Mouse (Mus musculus) layer of hippocampus, postnatal 14 days (tissue): Measurements from ENCODE around the gene Krt78. TPM values are rescaled to one million over a fixed set of nuclear protein-coding genes. Genes with fewer than 3 reads are reported as not detected.

Experiments used
- DNase-seq, 2 experiments: peaks; one replicate each; pipeline ENCODE4 v3.0.0; 2021 to 2022; ENCODE audit warnings: low spot score in 2 of 2, mixed read lengths in 1 of 2
- total RNA-seq, 2 experiments: library from RNA; stranded (reverse); gene quantifications; 2 replicates each; pipeline ENCODE4 v1.2.3; 2021

The Krt78 gene
- total RNA-seq, 2 experiments from 2014 or later: not detected

DNA sequence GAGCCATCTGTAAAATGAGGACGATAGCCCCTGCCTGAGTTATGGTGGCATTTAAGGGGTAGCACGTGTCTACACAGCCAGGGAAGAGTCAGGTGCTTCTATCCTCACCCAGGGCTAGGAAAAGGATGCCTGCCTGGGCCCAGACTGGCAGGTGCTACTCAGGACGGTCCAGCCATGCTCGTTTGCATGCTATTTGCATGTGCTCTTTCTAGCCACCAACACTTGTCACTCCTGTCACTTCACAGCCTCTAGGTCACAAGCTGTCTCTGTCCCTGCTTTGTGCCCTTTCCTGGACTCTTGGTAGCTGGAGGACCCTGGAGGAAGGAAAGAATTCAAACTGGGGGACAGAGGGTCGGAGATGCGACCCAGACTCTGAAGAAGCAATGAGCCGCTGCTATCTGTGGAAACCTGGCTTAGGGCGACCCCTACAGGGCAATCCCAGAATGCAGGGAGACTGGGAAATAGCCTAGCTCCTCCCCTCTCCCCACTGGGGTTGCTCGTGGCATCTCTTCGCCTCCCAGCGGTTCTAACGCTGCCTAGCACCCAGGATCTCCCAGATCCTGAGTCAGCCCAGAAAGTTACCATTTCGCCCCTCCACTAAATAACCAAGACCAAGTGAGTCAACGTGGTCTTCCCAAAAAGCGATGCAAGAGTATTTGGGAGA lies 19.5 kb upstream of the Krt78 start:
- DNase-seq: peak; percentile 98

DNA sequence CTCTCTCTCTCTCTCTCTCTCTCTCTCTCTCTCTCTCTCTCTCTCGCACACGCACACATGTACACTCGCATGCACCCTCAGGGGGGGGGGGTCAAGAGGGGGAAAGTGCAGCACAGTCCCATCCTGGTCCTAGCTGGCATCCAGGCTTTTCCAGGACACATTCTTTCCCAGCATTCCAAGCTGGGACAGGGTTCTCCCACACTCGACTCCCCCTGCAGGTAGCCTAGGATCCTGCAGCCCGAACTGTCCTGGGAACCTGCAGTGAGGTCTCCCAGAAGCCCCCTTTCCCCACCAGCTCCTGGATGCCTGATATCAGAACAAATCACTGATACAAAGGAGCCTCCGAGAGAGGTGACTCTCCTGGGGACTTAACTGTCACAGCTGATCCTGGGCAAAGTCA lies 16.4 kb upstream of the Krt78 start:
- DNase-seq: no peak

- DNase-seq: no peak
Measured at GRCm38 (mm10) chr15:101966808-101967207, 12.7 kb upstream of the Krt78 start.

DNA sequence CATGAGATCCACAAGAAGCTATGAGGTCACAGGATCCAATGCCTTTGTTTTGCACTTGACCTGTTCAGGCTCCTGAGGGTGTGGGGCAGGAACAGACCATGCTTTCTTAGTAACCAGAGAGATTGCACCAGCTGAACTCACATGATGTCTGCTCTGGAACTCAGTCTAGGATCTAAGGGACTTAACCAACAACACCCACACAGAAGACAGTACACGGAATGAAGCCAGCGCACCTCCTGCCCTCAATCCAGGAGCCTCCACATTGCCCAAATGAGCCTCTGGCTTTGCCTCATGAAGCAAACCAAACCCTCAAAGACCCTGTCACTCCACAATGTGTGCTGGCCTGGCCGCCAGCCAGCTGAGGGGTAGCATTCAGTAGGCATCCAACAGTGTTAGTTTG lies 4.8 kb upstream of the Krt78 start:
- no peak for DNase-seq

- DNase-seq: no peak
Measured at GRCm38 (mm10) chr15:101952733-101953474, 1.2 kb downstream of the Krt78 start.

- DNase-seq: no peak
Measured at GRCm38 (mm10) chr15:101945430-101945829, 8.7 kb downstream of the Krt78 start.

DNA sequence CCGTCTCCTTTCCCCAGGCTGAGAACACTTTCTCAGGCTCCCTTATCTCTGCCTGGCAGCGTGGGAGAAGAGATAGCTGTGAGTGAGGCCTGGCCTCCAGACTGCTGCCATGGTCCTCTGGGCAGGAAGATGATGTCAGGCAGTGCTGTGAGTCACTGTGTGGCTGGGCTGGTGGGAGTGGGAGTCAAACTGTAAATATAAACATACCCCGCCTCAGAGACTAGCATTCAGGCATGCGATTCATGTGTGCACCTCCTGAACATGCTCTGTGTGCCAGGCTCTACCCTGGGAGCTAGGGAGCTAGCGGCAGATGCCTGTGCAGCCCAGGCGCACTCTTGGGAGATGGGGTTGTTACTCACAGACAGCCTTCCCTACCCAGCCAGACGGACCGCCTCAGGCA lies 12.1 kb downstream of the Krt78 start:
- no peak for DNase-seq

GRCm38 (mm10) chr15:101940274-101940829 lies 13.7 kb downstream of the Krt78 start, which contains the start of gene Krt79:
Krt79 (minus strand) TSS chr15:101940324.
- no peak for DNase-seq

GRCm38 (mm10) chr15:101938600-101939308 lies 15.3 kb downstream of the Krt78 start:
- no peak for DNase-seq

DNA sequence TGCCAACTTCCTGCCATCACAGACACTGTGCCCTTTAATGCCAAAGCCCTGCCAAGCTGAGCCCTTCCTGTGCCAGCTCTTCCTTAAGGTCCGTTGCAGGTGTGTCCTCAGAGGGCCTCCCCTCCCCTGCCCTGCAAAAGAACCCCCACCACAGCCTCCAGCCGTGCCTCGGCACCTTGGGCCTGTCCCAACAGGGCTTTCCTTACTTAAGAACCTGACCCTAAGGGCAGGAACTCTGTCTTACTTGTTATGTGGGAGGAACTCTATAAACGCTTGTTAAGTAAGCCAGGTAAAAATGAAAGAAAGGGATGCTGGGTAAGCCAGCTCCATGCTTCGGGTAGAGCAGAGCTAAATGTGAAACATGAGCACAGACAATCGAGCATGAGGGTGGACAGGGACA lies 21.1 kb downstream of the Krt78 start:
- DNase-seq: no peak

- no peak for DNase-seq
Measured at GRCm38 (mm10) chr15:101929666-101930065, 24.4 kb downstream of the Krt78 start.

DNA sequence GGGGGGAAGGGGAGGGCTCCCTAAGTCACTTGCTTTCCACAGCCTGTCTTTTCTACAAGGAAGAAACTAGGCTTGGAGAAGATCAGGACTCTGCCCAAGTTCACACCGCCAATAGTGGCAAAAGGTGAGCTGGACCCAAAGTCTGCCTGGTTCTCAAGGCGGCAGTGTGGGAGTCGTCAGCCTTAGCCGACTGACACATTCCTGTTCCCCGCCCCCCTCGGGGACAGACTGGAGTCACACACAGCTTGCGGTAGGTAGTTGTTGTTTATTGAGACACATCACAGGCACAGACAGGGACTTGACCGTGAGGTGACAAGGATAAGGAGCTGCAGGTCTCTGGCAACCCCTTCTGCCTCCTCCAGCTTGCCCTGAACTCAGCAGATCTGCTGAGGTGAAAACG lies 25.0 kb downstream of the Krt78 start:
- DNase-seq: no peak

GRCm38 (mm10) chr15:101927340-101928080 lies 26.6 kb downstream of the Krt78 start:
- no peak for DNase-seq

- no peak for DNase-seq
Measured at GRCm38 (mm10) chr15:101925041-101925440, 29.0 kb downstream of the Krt78 start.

GRCm38 (mm10) chr15:101924635-101925034 lies 29.5 kb downstream of the Krt78 start, which contains the start of gene Krt4:
Krt4 (minus strand) TSS chr15:101924735.
- DNase-seq: no peak

- DNase-seq: no peak
Measured at GRCm38 (mm10) chr15:101922296-101922695, 31.8 kb downstream of the Krt78 start.

DNA sequence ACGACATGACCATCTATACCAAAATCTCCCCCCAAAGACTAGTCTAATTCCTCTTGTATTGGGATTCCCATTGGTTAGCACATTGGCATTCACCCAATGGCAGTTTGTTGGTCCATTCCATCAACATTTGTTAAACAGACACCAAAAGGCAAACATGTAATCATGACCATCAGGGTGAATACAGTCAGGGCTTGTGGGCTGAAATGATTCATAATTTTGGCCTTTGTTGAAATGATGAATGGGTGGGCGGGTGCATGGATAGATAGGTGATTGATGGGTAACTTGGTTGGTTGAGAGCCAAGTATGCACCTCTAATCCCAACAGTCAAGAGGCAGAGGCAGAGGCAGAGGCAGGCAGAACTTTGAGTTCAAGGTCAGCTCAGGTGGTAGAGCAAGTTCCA lies 38.0 kb downstream of the Krt78 start:
- DNase-seq: no peak

DNA sequence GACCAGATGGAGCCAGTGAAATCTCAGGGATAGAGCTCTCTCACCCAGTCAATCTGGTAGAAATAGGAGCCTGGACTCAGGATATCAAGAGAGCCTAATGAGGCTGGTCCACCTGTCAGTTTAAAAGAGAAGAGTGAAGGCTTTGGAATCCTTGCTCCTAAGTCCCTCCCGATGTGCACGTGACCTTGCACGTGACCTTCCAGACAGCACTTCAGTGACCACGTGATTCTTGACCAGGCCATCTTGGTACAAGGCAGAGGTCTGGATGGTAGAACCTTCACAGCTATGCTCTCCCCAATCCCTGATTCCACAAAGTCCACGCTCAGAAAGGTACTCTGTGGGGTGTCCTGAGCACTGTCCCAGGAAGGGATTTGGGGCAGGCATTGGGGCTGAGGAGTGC lies 49.2 kb downstream of the Krt78 start:
- no peak for DNase-seq

GRCm38 (mm10) chr15:101902171-101903149 lies 51.6 kb downstream of the Krt78 start:
- DNase-seq: no peak
